Mouse (Mus musculus) midbrain, embryonic 13.5 days (tissue): Measurements from ENCODE around the gene Ifna2. TPM values are rescaled to one million over a fixed set of nuclear protein-coding genes. Genes with fewer than 3 reads are reported as not detected.

Source experiments
- ATAC-seq: fragments of 200-750 bp; cut with Nextera tagmentation; 2 replicates; pipeline ENCODE4 v1.8.0; 2017; ENCODE audit warnings: mild to moderate bottlenecking, moderate TSS enrichment, moderate library complexity
- H3K27ac ChIP-seq: fragments of 300-500 bp; sonication (generic); 2 replicates; pipeline ENCODE4 v1.5.1; 2015; ENCODE audit warnings: inconsistent platforms, mild to moderate bottlenecking, moderate library complexity
- H3K27me3 ChIP-seq: fragments of 300-500 bp; sonication (generic); 2 replicates; pipeline ENCODE4 v1.6.1; 2015; ENCODE audit warnings: mild to moderate bottlenecking, inconsistent platforms
- H3K36me3 ChIP-seq: fragments of 300-500 bp; sonication (generic); 2 replicates; pipeline ENCODE4 v1.6.1; 2015; ENCODE audit warnings: mild to moderate bottlenecking, inconsistent platforms
- H3K4me1 ChIP-seq: fragments of 300-500 bp; sonication (generic); replicated peaks from 2 replicates; pipeline ENCODE4 v1.6.1; 2015; ENCODE audit warnings: inconsistent platforms
- H3K4me2 ChIP-seq: fragments of 300-500 bp; sonication (generic); replicated peaks from 2 replicates; pipeline ENCODE4 v1.6.1; 2015; ENCODE audit warnings: moderate library complexity, mild to moderate bottlenecking, inconsistent platforms
- H3K4me3 ChIP-seq: fragments of 300-500 bp; sonication (generic); replicated peaks from 2 replicates; pipeline ENCODE4 v1.5.1; 2015; ENCODE audit warnings: mild to moderate bottlenecking, inconsistent platforms
- H3K9ac ChIP-seq: fragments of 300-500 bp; sonication (generic); replicated peaks from 2 replicates; pipeline ENCODE4 v1.6.1; 2015; ENCODE audit warnings: mild to moderate bottlenecking, inconsistent platforms
- H3K9me3 ChIP-seq: fragments of 300-500 bp; sonication (generic); 2 replicates; pipeline ENCODE4 v1.6.1; 2016; ENCODE audit warnings: mild to moderate bottlenecking, inconsistent platforms
- WGBS: fragments of 180-500 bp; shearing (Covaris S2); methylation state at CpG from one replicate; pipeline ENCODE4 v1.1.7; 2015; 5-methylcytosine and 5-hydroxymethylcytosine counted together
- polyA plus RNA-seq: library from polyadenylated mRNA; unstranded; fragments of >200 nt; fragmentation: Nextera tagmentation; extraction: Ambion mirVana; gene quantifications from 2 replicates; pipeline ENCODE4 v1.2.1, GENCODE M21; 2015

Gene Ifna2
- polyA plus RNA-seq, 1 experiment from 2014 or later: not detected

GRCm38 (mm10) chr4:88697753-88698152 lies 14.0 kb upstream of the Ifna2 start:
- Histone ChIP-seq H3K27ac (no peak overlapping the region), H3K27me3 (peaks cover 3% of the 10 kb centered on the region; the same call in 1 of the 2 replicates), H3K9ac (no peak overlapping the region), H3K4me1 (no peaks in the 10 kb centered on the region), H3K4me2 (no peak overlapping the region), H3K4me3 (no peak overlapping the region), H3K9me3 (no peaks in the 10 kb centered on the region), H3K36me3 (no peaks in the 10 kb centered on the region)
- WGBS: 87% methylated on average over 4 of the region's 4 CpGs
- no peak for ATAC-seq

- Histone ChIP-seq H3K4me3 (no peak overlapping the region), H3K4me1 (no peaks in the 10 kb centered on the region), H3K4me2 (no peak overlapping the region), H3K36me3 (no peaks in the 10 kb centered on the region), H3K9me3 (no peaks in the 10 kb centered on the region), H3K9ac (no peak overlapping the region), H3K27me3 (peaks cover 3% of the 10 kb centered on the region; the same call in 1 of the 2 replicates), H3K27ac (no peak overlapping the region)
- 70% methylated on average over 6 of the region's 6 CpGs for WGBS
- no peak for ATAC-seq
Observed at GRCm38 (mm10) chr4:88697108-88697507, 13.4 kb upstream of the Ifna2 start.

- Histone ChIP-seq H3K27ac (no peak overlapping the region), H3K36me3 (no peaks in the 10 kb centered on the region), H3K4me1 (no peaks in the 10 kb centered on the region), H3K9me3 (no peaks in the 10 kb centered on the region), H3K9ac (no peak overlapping the region), H3K27me3 (peaks cover 3% of the 10 kb centered on the region; the same call in 1 of the 2 replicates), H3K4me2 (no peak overlapping the region), H3K4me3 (no peak overlapping the region)
- peak; percentile 84 for ATAC-seq
- WGBS: 28% methylated on average over 3 of the region's 3 CpGs
Observed at GRCm38 (mm10) chr4:88696237-88696884, 12.6 kb upstream of the Ifna2 start.

- peaks cover 3% of the 10 kb centered on the region; the same call in 1 of the 2 replicates for H3K27me3 ChIP-seq
- no peak overlapping the region for H3K27ac ChIP-seq
- no peak overlapping the region for H3K9ac ChIP-seq
- no peaks in the 10 kb centered on the region for H3K9me3 ChIP-seq
- ATAC-seq: no peak
- no peaks in the 10 kb centered on the region for H3K4me1 ChIP-seq
- H3K36me3 ChIP-seq: no peaks in the 10 kb centered on the region
- WGBS: 89% methylated on average over 2 of the region's 2 CpGs
- no peak overlapping the region for H3K4me2 ChIP-seq
- no peak overlapping the region for H3K4me3 ChIP-seq
Observed at GRCm38 (mm10) chr4:88693392-88693791, 9.7 kb upstream of the Ifna2 start.

GRCm38 (mm10) chr4:88692537-88692936 lies 8.8 kb upstream of the Ifna2 start:
- no peaks in the 10 kb centered on the region for H3K36me3 ChIP-seq
- H3K27ac ChIP-seq: no peak overlapping the region
- ATAC-seq: no peak
- H3K4me3 ChIP-seq: no peak overlapping the region
- no peak overlapping the region for H3K9ac ChIP-seq
- no peaks in the 10 kb centered on the region for H3K9me3 ChIP-seq
- peaks cover 3% of the 10 kb centered on the region; the same call in 1 of the 2 replicates for H3K27me3 ChIP-seq
- no peak overlapping the region for H3K4me2 ChIP-seq
- H3K4me1 ChIP-seq: no peaks in the 10 kb centered on the region
- 88% methylated on average over 1 of the region's 1 CpGs for WGBS

GRCm38 (mm10) chr4:88691259-88691658 lies 7.5 kb upstream of the Ifna2 start, which contains the start of gene Ifnab:
Gene Ifnab (minus strand): TSS chr4:88691359.
- Histone ChIP-seq H3K9ac (no peak within 1 kb of the TSS), H3K36me3 (no peaks in the 10 kb centered on the region), H3K27ac (no peak within 1 kb of the TSS), H3K27me3 (peaks cover 3% of the 10 kb centered on the region; the same call in 1 of the 2 replicates), H3K4me2 (no peak within 1 kb of the TSS), H3K4me3 (no peak within 1 kb of the TSS), H3K9me3 (no peaks in the 10 kb centered on the region), H3K4me1 (no peaks in the 10 kb centered on the region)
- no peak for ATAC-seq
- 67% methylated on average over 2 of the region's 2 CpGs for WGBS

DNA sequence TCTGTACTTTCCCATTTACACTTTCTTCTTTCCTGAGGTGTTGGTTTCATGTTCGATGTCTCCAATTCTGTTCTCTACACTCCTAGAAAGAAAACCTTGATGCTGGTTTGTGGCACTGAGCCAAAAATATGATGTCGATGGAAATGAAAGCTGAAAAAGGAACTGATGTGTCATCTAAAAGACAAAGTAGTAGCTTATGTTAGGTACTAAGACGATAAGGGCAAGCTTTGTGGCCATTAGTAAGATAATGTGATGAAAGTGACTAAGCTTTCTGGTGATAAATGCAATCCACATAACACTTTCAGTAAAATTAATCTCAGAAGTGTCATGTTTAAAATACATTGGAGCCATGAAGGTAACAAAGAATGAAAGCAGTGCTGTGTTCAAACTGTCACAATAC lies 2.4 kb downstream of the Ifna2 start:
- no peak overlapping the region for H3K4me3 ChIP-seq
- H3K9me3 ChIP-seq: no peaks in the 10 kb centered on the region
- no peaks in the 10 kb centered on the region for H3K4me1 ChIP-seq
- H3K9ac ChIP-seq: no peak overlapping the region
- H3K36me3 ChIP-seq: no peaks in the 10 kb centered on the region
- H3K4me2 ChIP-seq: no peak overlapping the region
- H3K27ac ChIP-seq: no peak overlapping the region
- ATAC-seq: no peak
- 90% methylated on average over 3 of the region's 3 CpGs for WGBS
- no peaks in the 10 kb centered on the region for H3K27me3 ChIP-seq

DNA sequence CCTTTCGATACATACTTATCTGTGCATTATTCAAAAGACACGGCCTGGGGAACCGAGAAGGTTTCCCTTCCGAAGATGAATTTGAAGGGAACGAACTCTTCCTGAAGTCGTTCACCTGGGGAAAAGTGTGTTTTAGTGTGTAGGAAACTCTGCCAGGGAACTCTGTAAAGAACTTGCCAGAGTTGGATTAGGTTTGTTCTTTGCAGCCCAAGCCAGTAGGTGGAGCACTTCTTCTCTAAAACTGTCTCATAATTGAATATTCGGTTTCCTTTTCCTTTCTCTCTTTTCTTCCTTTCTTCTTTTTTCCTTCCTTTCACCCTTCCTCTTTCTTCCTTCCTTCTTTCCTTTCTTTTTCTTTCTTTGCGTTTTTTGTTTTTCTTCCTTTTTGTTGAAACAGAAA lies 3.4 kb downstream of the Ifna2 start:
- no peak overlapping the region for H3K27ac ChIP-seq
- H3K4me2 ChIP-seq: no peak overlapping the region
- no peak for ATAC-seq
- no peaks in the 10 kb centered on the region for H3K27me3 ChIP-seq
- 54% methylated on average over 8 of the region's 8 CpGs for WGBS
- H3K9ac ChIP-seq: no peak overlapping the region
- no peak overlapping the region for H3K4me3 ChIP-seq
- H3K4me1 ChIP-seq: no peaks in the 10 kb centered on the region
- H3K9me3 ChIP-seq: no peaks in the 10 kb centered on the region
- H3K36me3 ChIP-seq: no peaks in the 10 kb centered on the region

DNA sequence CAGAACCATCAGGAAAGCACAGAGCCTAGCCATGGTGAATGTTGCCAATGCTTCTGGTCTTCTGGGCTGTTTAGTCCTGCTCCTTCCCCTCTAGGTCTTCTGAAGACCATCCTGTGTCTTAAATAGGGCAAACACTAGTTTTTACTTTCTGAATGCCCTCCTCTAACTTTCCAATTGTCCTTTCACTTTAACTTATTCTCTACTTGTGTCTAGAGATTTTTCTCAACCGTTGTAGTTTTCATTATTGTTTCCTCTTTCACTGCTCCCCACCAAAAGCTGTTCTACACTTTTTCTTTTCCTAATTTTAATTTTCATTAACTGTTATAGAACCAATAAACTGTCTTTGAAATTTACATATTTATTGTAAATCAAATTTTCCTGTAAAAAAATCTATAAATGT lies 6.9 kb downstream of the Ifna2 start, which contains the start of gene Ifna16:
Gene Ifna16 (minus strand): TSS at position 101 of the 400 bp plus-strand sequence.
- Histone ChIP-seq H3K4me2 (no peak within 1 kb of the TSS), H3K9me3 (no peaks in the 10 kb centered on the region), H3K27ac (no peak within 1 kb of the TSS), H3K36me3 (no peaks in the 10 kb centered on the region), H3K9ac (no peak within 1 kb of the TSS), H3K4me1 (no peaks in the 10 kb centered on the region), H3K27me3 (no peaks in the 10 kb centered on the region), H3K4me3 (no peak within 1 kb of the TSS)
- 89% methylated on average over 1 of the region's 1 CpGs for WGBS
- ATAC-seq: no peak

GRCm38 (mm10) chr4:88655461-88655860 lies 28.3 kb downstream of the Ifna2 start:
- H3K9me3 ChIP-seq: no peaks in the 10 kb centered on the region
- 53% methylated on average over 1 of the region's 1 CpGs for WGBS
- no peak for ATAC-seq
- H3K36me3 ChIP-seq: no peaks in the 10 kb centered on the region
- no peaks in the 10 kb centered on the region for H3K4me1 ChIP-seq
- no peak overlapping the region for H3K9ac ChIP-seq
- H3K27ac ChIP-seq: no peak overlapping the region
- H3K27me3 ChIP-seq: no peaks in the 10 kb centered on the region
- no peak overlapping the region for H3K4me2 ChIP-seq
- H3K4me3 ChIP-seq: no peak overlapping the region

- no peak overlapping the region for H3K27ac ChIP-seq
- no peak overlapping the region for H3K9ac ChIP-seq
- H3K4me3 ChIP-seq: no peak overlapping the region
- no peak overlapping the region for H3K4me2 ChIP-seq
- WGBS: 75% methylated on average over 3 of the region's 3 CpGs
- H3K36me3 ChIP-seq: no peaks in the 10 kb centered on the region
- no peak for ATAC-seq
- no peaks in the 10 kb centered on the region for H3K4me1 ChIP-seq
- no peaks in the 10 kb centered on the region for H3K9me3 ChIP-seq
- no peaks in the 10 kb centered on the region for H3K27me3 ChIP-seq
Observed at GRCm38 (mm10) chr4:88653644-88654043, 30.1 kb downstream of the Ifna2 start.

- Histone ChIP-seq H3K9me3 (no peaks in the 10 kb centered on the region), H3K4me2 (no peak within 1 kb of the TSS), H3K27me3 (no peaks in the 10 kb centered on the region), H3K4me3 (no peak within 1 kb of the TSS), H3K27ac (no peak within 1 kb of the TSS), H3K36me3 (no peaks in the 10 kb centered on the region), H3K4me1 (no peaks in the 10 kb centered on the region), H3K9ac (no peak within 1 kb of the TSS)
- no peak for ATAC-seq
- 63% methylated on average over 2 of the region's 2 CpGs for WGBS
Observed at GRCm38 (mm10) chr4:88644359-88644758, 39.4 kb downstream of the Ifna2 start, which contains the start of gene Ifna13. Gene Ifna13 (minus strand): TSS chr4:88644459.

GRCm38 (mm10) chr4:88642526-88642925 lies 41.2 kb downstream of the Ifna2 start:
- Histone ChIP-seq H3K9ac (no peak overlapping the region), H3K9me3 (no peaks in the 10 kb centered on the region), H3K27ac (no peak overlapping the region), H3K4me2 (no peak overlapping the region), H3K4me1 (no peaks in the 10 kb centered on the region), H3K4me3 (no peak overlapping the region), H3K27me3 (no peaks in the 10 kb centered on the region), H3K36me3 (no peaks in the 10 kb centered on the region)
- ATAC-seq: no peak
- WGBS: 41% methylated on average over 2 of the region's 2 CpGs
